Mouse (Mus musculus) erythroblast, embryonic 14.5 days (primary cell): ENCODE results near the gene Bzw2.

ENCODE experiments used
- GATA1 ChIP-seq: IDR thresholded peaks from 2 replicates; pipeline ENCODE4 v1.6.1; 2012; ENCODE audit warnings: low read length, inconsistent platforms, mixed read lengths
- TAL1 ChIP-seq: IDR thresholded peaks from 3 replicates; pipeline ENCODE4 v1.6.1; 2012; ENCODE audit warnings: low read length, inconsistent platforms, mixed read lengths

DNA sequence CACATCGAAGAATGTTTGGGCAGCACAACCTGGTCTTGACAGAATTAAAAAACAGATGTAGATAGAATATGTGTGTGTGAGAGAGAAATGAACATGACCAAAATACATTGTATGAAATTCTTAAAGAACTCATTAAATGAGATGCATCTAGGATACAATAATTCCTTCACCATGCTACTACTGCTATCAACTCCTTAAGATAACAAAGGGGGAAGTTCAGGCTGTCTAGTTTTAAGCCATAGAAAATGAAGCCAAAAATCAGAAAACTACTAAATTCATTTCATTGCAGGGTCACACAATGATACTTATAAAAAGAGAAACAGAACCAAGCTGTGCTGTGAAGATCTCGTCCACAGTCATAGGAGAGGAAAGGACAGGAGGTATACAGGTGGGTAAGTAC lies 25.6 kb downstream of the Bzw2 start:
- TF ChIP-seq GATA1, result no peak
- TF ChIP-seq TAL1, result no peak
